Mouse (Mus musculus): ENCODE measurements around the gene Zfp385c. TPM values are rescaled to one million over a fixed set of nuclear protein-coding genes. Genes with fewer than 3 reads are reported as not detected.
"Not testable (repeated sequence)": the region's sequence is repeated elsewhere in the genome, so short reads cannot be mapped to it uniquely, and the experiment has no call there.

The Zfp385c gene
- total RNA-seq, 2 experiments from 2014 or later = 0.12 TPM; not detected in 1

GRCm38 (mm10) chr11:100640159-100640906 lies 51.9 kb downstream of the Zfp385c start:
- intact Hi-C loops (cut with DNase I) = loop anchor here (5.0 kb wide), 1 partner anchor 52 kb away; the partner anchor contains the start of gene Zfp385c
- DNase-seq = peak; percentile 46

GRCm38 (mm10) chr11:100634530-100634929 lies 57.7 kb downstream of the Zfp385c start:
- no peak for DNase-seq
- intact Hi-C loops (cut with DNase I) = no loop called here

DNA sequence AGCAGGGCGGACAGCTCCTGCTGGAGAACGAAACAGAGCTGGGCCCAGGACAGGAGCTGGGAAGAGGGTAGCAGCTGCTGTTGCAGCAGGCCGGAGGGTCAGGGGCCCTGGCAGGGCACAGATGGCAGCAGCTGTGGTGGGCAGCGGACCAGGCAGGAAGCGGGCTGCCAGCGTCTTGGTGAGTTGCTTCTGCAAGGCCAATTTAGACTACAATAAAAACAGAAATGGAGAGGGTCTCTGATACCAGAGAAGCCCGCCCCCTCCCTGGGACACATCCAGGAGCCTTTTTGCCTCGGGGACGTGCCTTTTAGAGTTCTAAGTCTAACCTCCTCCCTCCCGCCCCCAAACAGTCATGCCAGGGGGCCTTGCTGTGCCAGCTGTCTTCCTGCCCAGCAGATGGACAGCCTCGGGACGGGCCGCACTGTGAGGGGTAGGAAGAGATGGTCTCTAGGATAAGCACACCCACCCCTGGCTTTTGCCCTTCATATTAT lies 63.3 kb downstream of the Zfp385c start:
- intact Hi-C loops (cut with DNase I) = loop anchor here (5.0 kb wide), 1 partner anchor 73 kb away; the partner anchor contains the start of gene Dhx58
- peak; percentile 91 for DNase-seq

- intact Hi-C loops (cut with DNase I) = loop anchor here (5.0 kb wide), 1 partner anchor 74 kb away; the partner anchor contains the start of gene Dhx58
- DNase-seq = no peak
Observed at GRCm38 (mm10) chr11:100628056-100628455, 64.2 kb downstream of the Zfp385c start.

DNA sequence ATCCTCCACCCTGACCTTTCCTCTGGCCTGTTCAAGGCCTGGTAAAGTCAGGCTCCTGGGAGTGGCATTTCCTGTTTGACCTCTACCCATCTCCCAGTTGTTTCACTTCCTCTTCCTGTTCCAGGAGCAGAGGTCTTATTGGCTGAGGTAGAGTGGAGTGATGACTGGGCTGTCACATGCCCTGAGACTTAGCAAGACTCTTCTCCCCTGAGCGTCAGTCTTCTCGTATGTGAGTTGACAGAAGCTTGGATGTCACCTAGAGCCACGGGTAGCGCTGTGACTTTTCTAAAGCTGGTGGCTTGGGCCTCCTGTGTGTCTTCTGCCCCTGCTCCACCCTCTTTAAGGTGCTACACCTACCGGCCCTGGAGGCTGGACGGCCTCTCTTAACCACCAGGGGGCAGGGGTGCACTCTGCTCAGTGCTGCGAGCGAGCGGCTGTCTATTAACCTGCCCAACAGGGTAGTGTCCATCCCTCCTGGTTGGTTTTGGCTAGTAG lies 65.5 kb downstream of the Zfp385c start:
- intact Hi-C loops (cut with DNase I) = loop anchor here (5.0 kb wide), 1 partner anchor 76 kb away; the partner anchor contains the start of gene Dhx58
- DNase-seq = peak; percentile 83

- no peak for DNase-seq
- intact Hi-C loops (cut with DNase I) = loop anchor here (5.0 kb wide), 1 partner anchor 76 kb away; the partner anchor contains the start of gene Dhx58
Observed at GRCm38 (mm10) chr11:100625754-100626700, 66.2 kb downstream of the Zfp385c start.

DNA sequence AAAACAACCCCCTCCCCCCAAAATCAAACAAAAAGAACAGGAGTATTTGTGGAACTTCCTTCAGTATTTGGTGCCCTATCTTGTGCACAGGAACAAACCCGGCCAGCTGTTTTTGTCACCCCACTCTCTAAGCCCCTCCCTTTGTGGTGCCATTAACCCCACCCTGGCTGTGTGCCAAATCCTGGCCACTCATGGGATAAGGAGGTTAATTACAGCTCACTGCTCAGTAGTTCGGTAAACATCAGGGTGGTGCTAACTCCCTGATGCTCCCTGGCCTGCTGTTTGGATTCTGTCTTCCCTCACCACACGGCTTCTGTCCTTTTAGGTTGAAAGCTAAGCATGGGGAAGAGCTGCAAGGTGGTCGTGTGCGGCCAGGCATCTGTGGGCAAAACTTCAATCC lies 68.4 kb downstream of the Zfp385c start:
- intact Hi-C loops (cut with DNase I) = no loop called here
- peak; percentile 53 for DNase-seq

DNA sequence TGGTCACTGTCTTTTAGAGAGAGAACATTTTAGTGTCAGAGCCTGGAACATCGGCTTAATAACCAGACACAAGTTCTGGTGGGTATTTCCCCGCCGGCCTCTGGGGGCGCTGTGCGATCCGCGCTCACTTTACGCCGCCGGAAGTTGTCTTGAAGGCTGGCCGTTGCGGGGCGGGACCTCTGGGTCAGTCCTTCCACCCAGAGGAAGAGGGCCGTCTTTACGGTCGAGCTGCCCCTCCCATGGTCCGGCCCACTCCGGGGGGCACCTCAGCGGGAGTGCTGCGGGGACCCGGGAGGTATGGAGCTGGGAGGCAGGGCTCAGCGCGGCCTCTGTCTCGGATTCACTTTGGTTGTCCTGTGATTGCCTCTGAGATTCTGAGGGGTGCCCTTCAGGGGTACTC lies 69.5 kb downstream of the Zfp385c start:
- intact Hi-C loops (cut with DNase I) = no loop called here
- DNase-seq = peak; percentile 95

DNA sequence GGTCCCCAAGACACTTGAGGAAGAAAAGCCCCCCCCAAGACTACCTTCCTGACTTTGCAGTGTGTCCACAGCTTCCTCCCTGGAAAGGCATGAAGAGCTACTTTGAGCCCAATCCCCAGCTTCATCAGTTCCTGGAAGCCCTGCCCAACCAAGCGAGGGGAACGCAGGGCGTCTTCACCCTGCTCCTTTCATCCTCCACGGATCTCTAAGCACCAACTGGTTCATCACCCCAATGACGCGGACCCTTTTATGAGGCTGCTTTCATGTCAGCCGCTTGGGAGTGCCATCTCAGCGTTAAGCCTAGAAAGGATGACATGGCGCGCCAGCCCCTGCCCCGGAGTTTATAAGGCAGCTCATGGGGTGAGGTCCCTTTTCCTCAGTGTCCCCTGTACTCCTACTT lies 72.3 kb downstream of the Zfp385c start, which contains the start of gene Dnajc7:
Gene Dnajc7 (minus strand): TSS at position 187 of the 400 bp plus-strand sequence.
- no peak for DNase-seq
- intact Hi-C loops (cut with DNase I) = no loop called here

GRCm38 (mm10) chr11:100619485-100619975 lies 72.7 kb downstream of the Zfp385c start:
- DNase-seq = peak; percentile 99
- intact Hi-C loops (cut with DNase I) = no loop called here

DNA sequence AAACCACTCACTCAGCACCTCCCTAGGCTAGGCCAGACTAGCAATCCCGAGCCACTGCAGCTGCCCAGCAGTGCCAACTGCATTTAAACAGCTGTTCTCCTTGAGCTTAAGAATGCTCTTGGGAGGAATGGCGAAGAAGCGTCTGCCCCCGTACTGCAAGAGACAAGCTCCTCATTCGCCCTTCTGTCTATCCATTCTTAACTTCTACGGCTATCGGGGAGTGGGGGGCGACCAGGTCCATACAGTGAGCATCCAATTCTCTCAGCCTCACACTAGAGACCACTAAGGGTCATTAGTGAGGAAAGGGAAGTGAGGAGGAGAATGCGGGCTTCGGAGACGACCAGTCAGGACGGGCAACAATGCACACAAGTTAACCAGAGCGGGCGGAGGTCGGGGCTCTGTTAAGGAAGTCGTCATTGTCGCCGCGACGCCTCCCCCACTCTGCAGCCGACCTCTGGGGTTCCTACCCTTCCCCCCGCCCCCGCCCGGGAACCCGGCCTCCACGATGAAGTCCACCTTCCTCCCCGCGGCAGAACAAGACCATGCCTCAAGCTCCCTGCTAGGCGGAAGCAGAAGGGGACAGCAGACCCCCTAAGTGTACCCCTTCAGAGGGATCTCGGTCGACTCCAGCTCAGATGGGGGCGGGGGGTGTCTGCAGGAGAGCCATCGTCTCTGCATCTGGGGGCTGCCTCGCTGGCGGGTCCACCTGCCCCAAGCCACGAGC lies 73.3 kb downstream of the Zfp385c start, which contains the start of gene Nkiras2:
Gene Nkiras2 (plus strand): TSS at position 484 of the 724 bp plus-strand sequence.
- DNase-seq = peak; percentile 71
- intact Hi-C loops (cut with DNase I) = no loop called here

DNA sequence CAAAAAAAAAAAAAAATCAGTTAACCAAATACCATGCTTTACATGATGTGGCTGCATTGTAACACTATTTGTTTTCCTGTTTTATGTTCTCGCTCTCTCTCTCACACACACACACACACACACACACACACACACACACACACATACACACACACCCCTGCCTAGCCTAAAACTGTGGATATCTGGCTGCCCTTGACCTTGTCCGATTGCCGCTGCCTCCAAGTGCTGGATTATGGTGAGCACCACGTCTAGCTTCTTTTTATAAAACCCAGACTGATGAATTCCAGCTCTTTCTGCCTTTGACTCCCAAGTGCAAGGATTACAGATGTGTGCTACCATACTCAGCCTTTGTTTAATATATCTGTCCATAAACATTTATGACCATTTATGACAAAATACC lies 74.8 kb downstream of the Zfp385c start:
- intact Hi-C loops (cut with DNase I) = no loop called here

GRCm38 (mm10) chr11:100616836-100617235 lies 75.4 kb downstream of the Zfp385c start:
- intact Hi-C loops (cut with DNase I); DNase-seq: not testable (repeated sequence)

More for the DNA sequence above, 74.8 kb downstream of the Zfp385c start:
- no peak for DNase-seq

DNA sequence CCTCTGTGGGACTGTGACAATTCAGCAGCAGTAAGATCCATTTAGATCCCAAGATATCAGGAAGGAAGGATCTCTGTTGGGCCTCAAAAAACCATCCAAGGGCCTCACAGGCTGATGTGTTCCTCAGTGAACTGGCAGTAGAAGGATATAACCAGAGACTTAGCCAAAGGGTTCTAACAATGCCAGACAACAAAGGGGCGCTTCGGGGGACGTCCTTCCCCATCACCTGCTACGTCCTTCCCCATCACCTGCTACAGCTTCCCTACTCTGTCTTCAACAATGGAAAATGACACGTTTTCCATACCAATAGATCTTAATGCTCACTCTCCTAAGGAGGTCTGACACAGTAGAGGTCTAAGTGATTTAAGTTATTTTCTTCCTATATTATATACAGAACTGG lies 75.9 kb downstream of the Zfp385c start:
- intact Hi-C loops (cut with DNase I) = no loop called here
- DNase-seq = no peak

GRCm38 (mm10) chr11:100613241-100613640 lies 79.0 kb downstream of the Zfp385c start:
- no peak for DNase-seq
- intact Hi-C loops (cut with DNase I) = no loop called here

DNA sequence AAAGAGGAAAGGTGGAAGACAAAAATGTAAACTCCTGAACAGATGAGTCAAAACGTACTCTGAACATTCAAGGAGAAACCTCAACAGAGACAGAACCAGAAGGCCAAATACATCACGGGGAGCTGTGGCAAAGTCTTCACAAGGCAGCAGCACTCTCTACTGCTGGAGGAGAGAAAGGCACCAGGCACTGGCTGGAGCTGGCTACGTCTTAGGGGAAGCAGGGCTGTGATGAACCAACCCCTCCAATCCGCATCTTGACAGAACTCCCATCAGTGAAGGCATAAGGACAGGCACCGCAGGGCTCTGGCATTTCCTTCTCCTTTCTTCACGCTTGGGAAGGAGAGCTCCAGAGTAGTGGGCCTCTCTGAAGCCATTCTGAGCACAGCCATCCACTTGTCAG lies 80.6 kb downstream of the Zfp385c start:
- peak; percentile 28 for DNase-seq
- intact Hi-C loops (cut with DNase I) = no loop called here

DNA sequence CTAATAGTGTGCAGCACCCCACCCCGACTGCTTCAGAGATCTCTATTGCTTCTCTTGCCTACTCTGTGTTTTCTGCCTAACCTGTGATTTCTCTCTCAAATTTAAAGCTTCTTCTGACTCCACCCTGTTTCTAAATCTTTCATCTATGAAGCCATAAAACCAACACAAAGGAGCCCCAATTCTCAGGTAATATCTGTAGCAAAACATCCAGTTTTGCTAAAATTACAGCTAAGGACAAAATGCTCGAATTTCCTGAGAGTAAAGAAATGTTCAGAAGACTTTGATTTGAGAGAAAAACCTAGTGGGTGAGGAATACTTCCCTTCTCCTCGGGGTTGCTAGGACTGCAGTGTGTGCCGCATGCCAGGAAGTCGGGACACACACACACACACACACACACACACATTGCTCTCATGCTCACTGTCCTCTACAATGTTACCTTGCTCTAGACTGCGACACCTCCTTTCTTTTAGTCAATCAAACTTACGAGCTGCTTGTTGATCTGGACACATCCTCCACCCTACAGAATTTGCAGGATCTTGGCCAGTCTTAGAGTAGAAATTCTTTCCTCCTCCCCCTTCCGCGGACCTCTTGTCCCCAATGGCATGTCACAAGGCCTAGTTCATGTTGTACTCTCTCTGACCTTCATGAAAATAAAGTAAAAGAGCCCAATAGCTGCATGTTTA lies 82.1 kb downstream of the Zfp385c start:
- intact Hi-C loops (cut with DNase I) = loop anchor here (5.0 kb wide), 1 partner anchor 38 kb away; the partner anchor contains the start of gene Cnp

GRCm38 (mm10) chr11:100609355-100609996 lies 82.8 kb downstream of the Zfp385c start:
- intact Hi-C loops (cut with DNase I) = loop anchor here (5.0 kb wide), 1 partner anchor 37 kb away; the partner anchor contains the start of gene Cnp
- peak; percentile 37 for DNase-seq

More for the DNA sequence above, 82.1 kb downstream of the Zfp385c start:
- no peak for DNase-seq

All from left cerebral cortex, postnatal 4 days (tissue).